Mouse (Mus musculus) erythroblast, embryonic 14.5 days (primary cell): ENCODE measurements around the gene Olfr222. TPM values are rescaled to one million over a fixed set of nuclear protein-coding genes. Genes with fewer than 3 reads are reported as not detected.

Experiments
- H3K27me3 ChIP-seq: 2 replicates; pipeline ENCODE4 v1.6.1; 2012; ENCODE audit warnings: inconsistent platforms; ENCODE audit not compliant: control insufficient read depth
- H3K36me3 ChIP-seq: 2 replicates; pipeline ENCODE4 v1.6.1; 2012; ENCODE audit warnings: mild to moderate bottlenecking, inconsistent platforms; ENCODE audit not compliant: control insufficient read depth
- H3K4me1 ChIP-seq: 2 replicates; pipeline ENCODE4 v1.6.1; 2012; ENCODE audit warnings: inconsistent platforms; ENCODE audit not compliant: control insufficient read depth
- H3K4me3 ChIP-seq: replicated peaks from 2 replicates; pipeline ENCODE3; 2012; ENCODE audit warnings: moderate library complexity, mild to moderate bottlenecking, inconsistent platforms
- H3K9me3 ChIP-seq: 2 replicates; pipeline ENCODE4 v1.6.1; 2012; ENCODE audit warnings: low read length, inconsistent platforms, mixed read lengths; ENCODE audit not compliant: control insufficient read depth
- GATA1 ChIP-seq: IDR thresholded peaks from 2 replicates; pipeline ENCODE4 v1.6.1; 2012; ENCODE audit warnings: low read length, inconsistent platforms, mixed read lengths
- TAL1 ChIP-seq: IDR thresholded peaks from 3 replicates; pipeline ENCODE4 v1.6.1; 2012; ENCODE audit warnings: low read length, inconsistent platforms, mixed read lengths
- polyA plus RNA-seq: library from polyadenylated mRNA; stranded (reverse); fragments of >175 nt; gene quantifications from 2 replicates; pipeline ENCODE4 v1.2.3, GENCODE M21; 2012

Olfr222 gene
- polyA plus RNA-seq, 1 experiment = not detected

- H3K4me1 ChIP-seq = no peaks in the 10 kb centered on the region
- H3K4me3 ChIP-seq = no peak overlapping the region
- no peaks in the 10 kb centered on the region for H3K27me3 ChIP-seq
- no peak for TF ChIP-seq TAL1
- no peak for TF ChIP-seq GATA1
- no peaks in the 10 kb centered on the region for H3K36me3 ChIP-seq
- H3K9me3 ChIP-seq = no peaks in the 10 kb centered on the region
Measured at GRCm38 (mm10) chr11:59554127-59554526, 21.9 kb downstream of the Olfr222 start.

- no peak for TF ChIP-seq GATA1
- TF ChIP-seq TAL1 = no peak
Measured at GRCm38 (mm10) chr11:59544005-59544404, 32.0 kb downstream of the Olfr222 start.

GRCm38 (mm10) chr11:59543376-59543775, 32.7 kb downstream of the Olfr222 start:
- no peak overlapping the region for H3K4me3 ChIP-seq
- H3K27me3 ChIP-seq = no peaks in the 10 kb centered on the region
- no peaks in the 10 kb centered on the region for H3K9me3 ChIP-seq
- no peaks in the 10 kb centered on the region for H3K36me3 ChIP-seq
- TF ChIP-seq TAL1 (no peak), GATA1 (no peak)
- H3K4me1 ChIP-seq = peaks cover 2% of the 10 kb centered on the region; the same call in 1 of the 2 replicates

More at GRCm38 (mm10) chr11:59544005-59544404, 32.0 kb downstream of the Olfr222 start:
- Histone ChIP-seq H3K4me3 (no peak overlapping the region), H3K27me3 (no peaks in the 10 kb centered on the region), H3K9me3 (no peaks in the 10 kb centered on the region), H3K4me1 (peaks cover 2% of the 10 kb centered on the region; the same call in 1 of the 2 replicates), H3K36me3 (no peaks in the 10 kb centered on the region)

- H3K4me1 ChIP-seq = peaks cover 2% of the 10 kb centered on the region; the same call in 1 of the 2 replicates
- no peaks in the 10 kb centered on the region for H3K9me3 ChIP-seq
- no peak overlapping the region for H3K4me3 ChIP-seq
- no peak for TF ChIP-seq TAL1
- TF ChIP-seq GATA1 = no peak
- H3K36me3 ChIP-seq = no peaks in the 10 kb centered on the region
- H3K27me3 ChIP-seq = no peaks in the 10 kb centered on the region
Measured at GRCm38 (mm10) chr11:59542442-59542841, 33.6 kb downstream of the Olfr222 start.

- Histone ChIP-seq H3K4me1 (peaks cover 2% of the 10 kb centered on the region; the same call in 1 of the 2 replicates), H3K9me3 (no peaks in the 10 kb centered on the region), H3K4me3 (no peak within 1 kb of the TSS), H3K36me3 (no peaks in the 10 kb centered on the region), H3K27me3 (no peaks in the 10 kb centered on the region)
- no peak for TF ChIP-seq GATA1
- no peak for TF ChIP-seq TAL1
Measured at GRCm38 (mm10) chr11:59541324-59541723, 34.7 kb downstream of the Olfr222 start, which contains the start of gene Nlrp3. Gene Nlrp3, plus strand, starts transcription at chr11:59541568.

- Histone ChIP-seq H3K36me3 (no peaks in the 10 kb centered on the region), H3K27me3 (no peaks in the 10 kb centered on the region), H3K4me3 (no peak overlapping the region), H3K4me1 (peaks cover 2% of the 10 kb centered on the region; the same call in 1 of the 2 replicates), H3K9me3 (no peaks in the 10 kb centered on the region)
- TF ChIP-seq GATA1 (no peak), TAL1 (no peak)
Measured at GRCm38 (mm10) chr11:59540123-59540522, 35.9 kb downstream of the Olfr222 start.

GRCm38 (mm10) chr11:59538387-59538786, 37.6 kb downstream of the Olfr222 start:
- no peaks in the 10 kb centered on the region for H3K36me3 ChIP-seq
- TF ChIP-seq TAL1 (no peak), GATA1 (no peak)
- no peaks in the 10 kb centered on the region for H3K27me3 ChIP-seq
- no peaks in the 10 kb centered on the region for H3K4me1 ChIP-seq
- H3K4me3 ChIP-seq = no peak overlapping the region
- no peaks in the 10 kb centered on the region for H3K9me3 ChIP-seq

- Histone ChIP-seq H3K9me3 (no peaks in the 10 kb centered on the region), H3K27me3 (no peaks in the 10 kb centered on the region), H3K4me3 (no peak overlapping the region), H3K36me3 (no peaks in the 10 kb centered on the region), H3K4me1 (no peaks in the 10 kb centered on the region)
- TF ChIP-seq GATA1 = no peak
Measured at GRCm38 (mm10) chr11:59537218-59538130, 38.6 kb downstream of the Olfr222 start.

GRCm38 (mm10) chr11:59531562-59531961, 44.5 kb downstream of the Olfr222 start:
- Histone ChIP-seq H3K4me3 (no peak overlapping the region), H3K27me3 (no peaks in the 10 kb centered on the region), H3K9me3 (no peaks in the 10 kb centered on the region), H3K4me1 (no peaks in the 10 kb centered on the region), H3K36me3 (no peaks in the 10 kb centered on the region)
- no peak for TF ChIP-seq TAL1
- TF ChIP-seq GATA1 = no peak
